Mouse (Mus musculus) megakaryocyte, embryonic 14.5 days (primary cell): ENCODE measurements around the gene Tmem265.

Experiments used
- FLI1 ChIP-seq: IDR thresholded peaks from 2 replicates; pipeline ENCODE4 v1.6.1; 2012; ENCODE audit warnings: low read length, inconsistent platforms, mixed read lengths
- GATA1 ChIP-seq: IDR thresholded peaks from 3 replicates; pipeline ENCODE4 v1.6.1; 2012; ENCODE audit warnings: mixed read lengths, low read length, inconsistent platforms, borderline replicate concordance

DNA sequence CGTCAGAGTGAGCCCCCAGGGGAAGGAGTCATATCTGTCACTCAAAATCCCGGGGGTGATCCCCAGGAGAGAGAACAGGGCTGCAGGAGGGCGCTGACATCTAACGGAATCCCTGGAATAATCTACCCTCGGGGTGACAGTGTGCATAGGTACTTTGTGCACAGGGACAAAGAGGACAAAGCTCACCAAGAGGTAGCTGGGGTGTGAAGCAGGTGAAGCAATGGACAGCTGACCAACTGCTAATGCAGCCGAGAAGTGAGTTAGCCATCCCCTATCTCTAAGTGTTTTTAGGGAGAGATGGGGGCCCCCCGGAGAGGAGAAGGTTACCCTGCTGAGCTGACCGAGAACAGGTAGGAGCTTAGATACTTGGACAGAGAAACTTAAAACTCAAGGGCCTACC, 52.9 kb downstream of the Tmem265 start:
- no peak for TF ChIP-seq FLI1
- no peak for TF ChIP-seq GATA1
